Mouse (Mus musculus) gastrocnemius, postnatal 36 days (tissue): ENCODE results near the gene Ush1g. TPM values are rescaled to one million over a fixed set of nuclear protein-coding genes. Genes with fewer than 3 reads are reported as not detected.
A peak's percentile ranks its signal among the peaks of the same experiment; 100 is the strongest.

Experiments used
- DNase-seq, 2 experiments: peaks; one replicate each; pipeline ENCODE4 v3.0.0; 2022
- intact Hi-C: fragments of 180-260 bp; cut with DNase I; formaldehyde crosslinking; loops from one replicate; pipeline ENCODE4 v1.15.1; 2025
- total RNA-seq, 2 experiments: library from RNA; stranded (reverse); gene quantifications; 2 replicates each; pipeline ENCODE4 v1.2.3; 2021

The Ush1g gene
- total RNA-seq, 2 experiments from 2014 or later = 0.72 to 1.3 TPM

- intact Hi-C loops = no loop called here
Measured at GRCm38 (mm10) chr11:115336115-115336514, 14.3 kb upstream of the Ush1g start.

GRCm38 (mm10) chr11:115335223-115335622 is 13.4 kb upstream of the Ush1g start:
- intact Hi-C loops = no loop called here
- no peak for DNase-seq

More at GRCm38 (mm10) chr11:115336115-115336514, 14.3 kb upstream of the Ush1g start:
- DNase-seq = no peak

- intact Hi-C loops = no loop called here
- DNase-seq = no peak
Measured at GRCm38 (mm10) chr11:115334531-115334930, 12.7 kb upstream of the Ush1g start, which contains the start of gene Otop3. Gene Otop3, plus strand, starts transcription at chr11:115334731.

- no peak for DNase-seq
- intact Hi-C loops = no loop called here
Measured at GRCm38 (mm10) chr11:115329339-115329738, 7.5 kb upstream of the Ush1g start.

GRCm38 (mm10) chr11:115326730-115327129 is 4.9 kb upstream of the Ush1g start:
- intact Hi-C loops = no loop called here
- no peak for DNase-seq

GRCm38 (mm10) chr11:115323354-115323753 is 1.5 kb upstream of the Ush1g start:
- intact Hi-C loops = no loop called here
- no peak for DNase-seq

GRCm38 (mm10) chr11:115319704-115320383 is 2.0 kb downstream of the Ush1g start:
- intact Hi-C loops = no loop called here
- peak in 1 of 2 experiments; percentile 38 for DNase-seq

GRCm38 (mm10) chr11:115318245-115319027 is 3.4 kb downstream of the Ush1g start:
- DNase-seq = no peak
- intact Hi-C loops = no loop called here

- intact Hi-C loops = no loop called here
- DNase-seq = no peak
Measured at GRCm38 (mm10) chr11:115317204-115317603, 4.6 kb downstream of the Ush1g start.

GRCm38 (mm10) chr11:115314249-115314648 is 7.6 kb downstream of the Ush1g start:
- intact Hi-C loops = no loop called here
- DNase-seq = no peak

GRCm38 (mm10) chr11:115308781-115309180 is 13.1 kb downstream of the Ush1g start:
- DNase-seq = no peak
- intact Hi-C loops = no loop called here

- no peak for DNase-seq
- intact Hi-C loops = no loop called here
Measured at GRCm38 (mm10) chr11:115306863-115307262, 15.0 kb downstream of the Ush1g start, which contains the start of gene Otop2. Gene Otop2, plus strand, starts transcription at chr11:115307163.

- no peak for DNase-seq
- intact Hi-C loops = no loop called here
Measured at GRCm38 (mm10) chr11:115303167-115303566, 18.7 kb downstream of the Ush1g start.

GRCm38 (mm10) chr11:115301351-115301750 is 20.5 kb downstream of the Ush1g start:
- intact Hi-C loops = no loop called here
- DNase-seq = no peak

- no peak for DNase-seq
- intact Hi-C loops = no loop called here
Measured at GRCm38 (mm10) chr11:115300745-115301144, 21.1 kb downstream of the Ush1g start.

- intact Hi-C loops = no loop called here
- no peak for DNase-seq
Measured at GRCm38 (mm10) chr11:115298160-115298559, 23.7 kb downstream of the Ush1g start.

GRCm38 (mm10) chr11:115297214-115297826 is 24.5 kb downstream of the Ush1g start, which contains the start of gene Fads6:
Gene Fads6, minus strand, starts transcription at chr11:115297663.
- intact Hi-C loops = no loop called here
- peak in 1 of 2 experiments; percentile 39 for DNase-seq

- intact Hi-C loops = no loop called here
- no peak for DNase-seq
Measured at GRCm38 (mm10) chr11:115296471-115297210, 25.2 kb downstream of the Ush1g start.

GRCm38 (mm10) chr11:115295939-115296338 is 25.9 kb downstream of the Ush1g start:
- no peak for DNase-seq
- intact Hi-C loops = no loop called here

- DNase-seq = no peak
- intact Hi-C loops = no loop called here
Measured at GRCm38 (mm10) chr11:115292631-115293375, 29.0 kb downstream of the Ush1g start.
